Mouse (Mus musculus): Measurements from ENCODE around the gene Wdr70. TPM values are rescaled to one million over a fixed set of nuclear protein-coding genes. Genes with fewer than 3 reads are reported as not detected.

The Wdr70 gene
- polyA plus RNA-seq, 1 experiment from 2014 or later, result 71.0 TPM

DNA sequence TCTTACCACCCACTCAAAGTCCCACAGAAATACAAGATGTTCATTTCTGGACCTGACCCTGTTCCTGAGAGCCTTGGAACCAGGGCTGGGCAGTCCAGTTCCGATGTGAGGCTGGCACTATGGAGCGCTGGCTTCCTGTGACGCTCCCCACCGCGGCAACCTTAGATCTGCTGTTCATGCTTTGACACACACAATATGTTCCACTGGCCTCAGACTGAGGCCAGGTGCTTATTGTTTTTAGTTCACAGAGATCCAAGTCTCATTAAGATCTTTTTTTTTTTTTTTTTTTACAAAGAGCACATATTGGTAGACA, 209.7 kb downstream of the Wdr70 start:
- H3K36me3 ChIP-seq (ENCODE audit: control insufficient read depth, insufficient read depth), result no peaks in the 10 kb centered on the region
- no peaks in the 10 kb centered on the region for H3K27me3 ChIP-seq (replicated peaks; ENCODE audit: control insufficient read depth, insufficient read depth, low read length)
- no peak overlapping the region for H3K4me3 ChIP-seq (replicated peaks; ENCODE audit: low read length)
- no peak for ATAC-seq
- WGBS, result 69% methylated on average over 5 of the region's 5 CpGs
- H3K4me2 ChIP-seq (ENCODE audit: low read length), result no peak overlapping the region
- H3K27ac ChIP-seq (ENCODE audit: low read length), result no peak overlapping the region
- H3K9ac ChIP-seq (replicated peaks; ENCODE audit: low read depth, low read length), result no peak overlapping the region
- H3K4me1 ChIP-seq (replicated peaks; ENCODE audit: control insufficient read depth, insufficient read depth, low read length), result no peaks in the 10 kb centered on the region
- H3K9me3 ChIP-seq (ENCODE audit: control insufficient read depth, low read length), result no peaks in the 10 kb centered on the region

DNA sequence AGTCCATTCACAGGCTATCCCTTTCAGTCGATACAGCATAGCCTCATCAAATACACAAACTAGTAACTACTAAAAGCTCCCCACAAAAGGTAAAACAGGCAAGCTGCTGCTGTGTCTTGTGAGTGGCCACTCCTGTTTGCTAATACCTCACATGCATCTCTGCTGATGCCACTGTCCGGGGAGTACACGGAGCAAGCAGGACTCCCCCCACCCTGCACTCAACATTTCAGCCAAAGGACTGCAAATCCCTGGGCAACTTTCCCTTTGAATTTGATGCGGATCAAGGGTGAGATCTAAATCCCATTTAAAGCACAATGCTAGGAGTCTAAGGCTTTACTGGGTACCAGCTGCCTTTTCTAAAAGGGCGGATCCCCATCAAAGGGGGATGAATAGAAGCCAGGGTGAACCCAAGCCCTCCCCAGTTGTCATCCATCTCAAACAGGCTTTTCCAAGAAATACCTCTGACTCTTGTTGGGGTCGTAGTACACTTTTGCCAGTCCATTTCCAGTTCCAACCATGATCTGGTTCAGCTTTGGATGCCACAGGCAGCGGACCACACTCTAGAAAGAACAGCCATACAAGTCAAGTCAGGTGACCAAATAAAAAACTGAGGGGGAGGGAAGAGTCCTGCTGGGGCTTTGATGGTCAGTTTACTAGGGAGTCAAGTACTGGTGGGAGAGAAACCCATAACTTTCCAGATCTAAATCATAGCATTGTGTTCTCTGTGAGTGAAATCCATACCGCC, 210.2 kb downstream of the Wdr70 start:
- Histone ChIP-seq H3K27ac (ENCODE audit: low read length) (no peak overlapping the region), H3K27me3 (replicated peaks; ENCODE audit: control insufficient read depth, insufficient read depth, low read length) (no peaks in the 10 kb centered on the region), H3K9ac (replicated peaks; ENCODE audit: low read depth, low read length) (no peak overlapping the region), H3K9me3 (ENCODE audit: control insufficient read depth, low read length) (no peaks in the 10 kb centered on the region), H3K36me3 (ENCODE audit: control insufficient read depth, insufficient read depth) (peaks cover 3% of the 10 kb centered on the region), H3K4me1 (replicated peaks; ENCODE audit: control insufficient read depth, insufficient read depth, low read length) (no peaks in the 10 kb centered on the region), H3K4me3 (replicated peaks; ENCODE audit: low read length) (no peak overlapping the region), H3K4me2 (ENCODE audit: low read length) (no peak overlapping the region)
- ATAC-seq, result no peak
- 48% methylated on average over 8 of the region's 8 CpGs for WGBS

- Histone ChIP-seq H3K4me2 (ENCODE audit: low read length) (no peak overlapping the region), H3K36me3 (ENCODE audit: control insufficient read depth, insufficient read depth) (peaks cover 5% of the 10 kb centered on the region), H3K4me1 (replicated peaks; ENCODE audit: control insufficient read depth, insufficient read depth, low read length) (no peaks in the 10 kb centered on the region), H3K4me3 (replicated peaks; ENCODE audit: low read length) (no peak overlapping the region), H3K9me3 (ENCODE audit: control insufficient read depth, low read length) (no peaks in the 10 kb centered on the region), H3K9ac (replicated peaks; ENCODE audit: low read depth, low read length) (no peak overlapping the region), H3K27me3 (replicated peaks; ENCODE audit: control insufficient read depth, insufficient read depth, low read length) (no peaks in the 10 kb centered on the region), H3K27ac (ENCODE audit: low read length) (no peak overlapping the region)
- no peak for ATAC-seq
- 91% methylated on average over 8 of the region's 8 CpGs for WGBS
Observed at GRCm38 (mm10) chr15:7886591-7886990, 212.4 kb downstream of the Wdr70 start.

- H3K9me3 ChIP-seq (ENCODE audit: control insufficient read depth, low read length), result no peaks in the 10 kb centered on the region
- no peak for ATAC-seq
- H3K27me3 ChIP-seq (replicated peaks; ENCODE audit: control insufficient read depth, insufficient read depth, low read length), result no peaks in the 10 kb centered on the region
- H3K36me3 ChIP-seq (ENCODE audit: control insufficient read depth, insufficient read depth), result peaks cover 5% of the 10 kb centered on the region
- H3K4me3 ChIP-seq (replicated peaks; ENCODE audit: low read length), result no peak overlapping the region
- 70% methylated on average over 10 of the region's 10 CpGs for WGBS
- H3K4me1 ChIP-seq (replicated peaks; ENCODE audit: control insufficient read depth, insufficient read depth, low read length), result no peaks in the 10 kb centered on the region
- no peak overlapping the region for H3K27ac ChIP-seq (ENCODE audit: low read length)
- H3K4me2 ChIP-seq (ENCODE audit: low read length), result no peak overlapping the region
- no peak overlapping the region for H3K9ac ChIP-seq (replicated peaks; ENCODE audit: low read depth, low read length)
Observed at GRCm38 (mm10) chr15:7885106-7885505, 213.9 kb downstream of the Wdr70 start.

DNA sequence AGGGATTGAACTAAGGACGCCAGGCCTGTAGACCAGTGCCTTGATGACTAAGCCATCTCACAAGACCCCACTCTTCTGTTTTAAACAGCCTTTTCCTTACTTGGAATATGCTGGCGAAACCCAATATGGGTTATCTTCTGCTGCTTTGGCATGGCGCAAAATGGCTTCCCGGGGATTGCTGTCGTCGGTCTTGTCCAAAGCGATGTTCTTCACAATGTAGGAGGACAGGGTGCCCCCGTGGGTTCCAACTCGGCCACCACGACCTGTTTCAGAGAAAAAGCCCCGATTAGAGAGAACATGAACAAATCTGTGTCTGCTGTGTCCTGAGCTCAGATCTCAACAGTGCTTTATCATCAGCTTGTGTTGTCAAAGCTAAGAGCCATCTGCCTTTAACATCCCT, 214.8 kb downstream of the Wdr70 start:
- ATAC-seq, result no peak
- no peak overlapping the region for H3K4me2 ChIP-seq (ENCODE audit: low read length)
- no peaks in the 10 kb centered on the region for H3K4me1 ChIP-seq (replicated peaks; ENCODE audit: control insufficient read depth, insufficient read depth, low read length)
- no peak overlapping the region for H3K27ac ChIP-seq (ENCODE audit: low read length)
- WGBS, result 95% methylated on average over 11 of the region's 11 CpGs
- no peaks in the 10 kb centered on the region for H3K9me3 ChIP-seq (ENCODE audit: control insufficient read depth, low read length)
- H3K4me3 ChIP-seq (replicated peaks; ENCODE audit: low read length), result no peak overlapping the region
- H3K36me3 ChIP-seq (ENCODE audit: control insufficient read depth, insufficient read depth), result peaks cover 5% of the 10 kb centered on the region
- no peaks in the 10 kb centered on the region for H3K27me3 ChIP-seq (replicated peaks; ENCODE audit: control insufficient read depth, insufficient read depth, low read length)
- no peak overlapping the region for H3K9ac ChIP-seq (replicated peaks; ENCODE audit: low read depth, low read length)

GRCm38 (mm10) chr15:7879956-7880355, 219.1 kb downstream of the Wdr70 start:
- H3K9me3 ChIP-seq (ENCODE audit: control insufficient read depth, low read length), result no peaks in the 10 kb centered on the region
- H3K27ac ChIP-seq (ENCODE audit: low read length), result no peak overlapping the region
- H3K4me3 ChIP-seq (replicated peaks; ENCODE audit: low read length), result no peak overlapping the region
- no peak for ATAC-seq
- no peaks in the 10 kb centered on the region for H3K27me3 ChIP-seq (replicated peaks; ENCODE audit: control insufficient read depth, insufficient read depth, low read length)
- WGBS, result 70% methylated on average over 7 of the region's 7 CpGs
- H3K4me2 ChIP-seq (ENCODE audit: low read length), result no peak overlapping the region
- no peak overlapping the region for H3K9ac ChIP-seq (replicated peaks; ENCODE audit: low read depth, low read length)
- H3K36me3 ChIP-seq (ENCODE audit: control insufficient read depth, insufficient read depth), result peaks cover 5% of the 10 kb centered on the region
- no peaks in the 10 kb centered on the region for H3K4me1 ChIP-seq (replicated peaks; ENCODE audit: control insufficient read depth, insufficient read depth, low read length)

GRCm38 (mm10) chr15:7878861-7879260, 220.1 kb downstream of the Wdr70 start:
- no peak for ATAC-seq
- Histone ChIP-seq H3K36me3 (ENCODE audit: control insufficient read depth, insufficient read depth) (peaks cover 3% of the 10 kb centered on the region; the same call in 1 of the 2 replicates), H3K27ac (ENCODE audit: low read length) (no peak overlapping the region), H3K4me2 (ENCODE audit: low read length) (no peak overlapping the region), H3K4me1 (replicated peaks; ENCODE audit: control insufficient read depth, insufficient read depth, low read length) (no peaks in the 10 kb centered on the region), H3K9ac (replicated peaks; ENCODE audit: low read depth, low read length) (no peak overlapping the region), H3K9me3 (ENCODE audit: control insufficient read depth, low read length) (no peaks in the 10 kb centered on the region), H3K4me3 (replicated peaks; ENCODE audit: low read length) (no peak overlapping the region), H3K27me3 (replicated peaks; ENCODE audit: control insufficient read depth, insufficient read depth, low read length) (no peaks in the 10 kb centered on the region)
- 89% methylated on average over 10 of the region's 10 CpGs for WGBS

DNA sequence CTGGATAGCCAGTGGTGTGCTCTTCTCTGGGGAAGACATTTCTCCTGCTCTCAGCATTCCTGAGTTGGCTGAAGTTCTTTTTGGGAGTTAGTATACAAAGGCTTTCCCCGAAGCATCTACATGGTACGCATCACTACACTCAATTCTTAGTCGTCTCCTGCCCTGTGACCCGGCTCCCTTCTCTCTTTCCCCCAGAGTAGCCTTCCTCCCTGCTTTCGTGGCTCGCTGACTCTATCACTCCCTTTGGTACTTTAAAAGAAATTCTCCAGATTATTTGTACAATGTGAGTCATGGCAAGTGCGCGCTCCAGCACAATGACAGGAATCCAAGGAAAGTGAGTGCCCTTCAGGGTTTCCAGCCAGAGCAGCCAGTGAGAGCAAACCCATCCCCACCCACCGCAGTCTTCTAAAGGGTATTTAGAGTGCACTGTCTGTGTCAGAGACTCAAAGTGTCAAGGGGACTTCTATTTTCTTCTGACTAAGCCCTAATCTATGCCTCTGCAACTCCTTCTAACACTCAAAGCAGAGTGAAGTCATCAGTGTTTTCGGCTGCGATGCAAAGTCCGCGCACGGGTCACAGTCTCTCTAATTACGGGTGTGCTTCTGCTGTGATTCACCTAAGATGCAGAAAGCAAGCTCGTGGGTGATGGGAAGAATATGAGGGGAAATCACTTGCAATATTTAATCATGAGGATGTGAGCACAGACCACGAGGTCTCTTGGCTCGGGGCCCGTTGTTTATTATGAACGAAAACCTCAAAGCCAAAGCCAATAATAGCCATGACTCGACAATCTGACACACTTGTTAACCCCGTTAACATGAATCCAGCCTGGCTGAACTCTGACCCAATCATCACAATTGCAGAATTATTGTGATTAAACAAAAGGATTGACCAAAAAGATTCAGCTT, 221.2 kb downstream of the Wdr70 start:
- H3K4me3 ChIP-seq (replicated peaks; ENCODE audit: low read length), result no peak overlapping the region
- no peak overlapping the region for H3K27ac ChIP-seq (ENCODE audit: low read length)
- H3K4me1 ChIP-seq (replicated peaks; ENCODE audit: control insufficient read depth, insufficient read depth, low read length), result no peaks in the 10 kb centered on the region
- ATAC-seq, result no peak
- no peaks in the 10 kb centered on the region for H3K27me3 ChIP-seq (replicated peaks; ENCODE audit: control insufficient read depth, insufficient read depth, low read length)
- H3K36me3 ChIP-seq (ENCODE audit: control insufficient read depth, insufficient read depth), result 0 out of 2 replicates have a peak, but pooled peaks cover under 1% of the 10 kb centered on the region
- 58% methylated on average over 22 of the region's 22 CpGs for WGBS
- no peak overlapping the region for H3K9ac ChIP-seq (replicated peaks; ENCODE audit: low read depth, low read length)
- no peaks in the 10 kb centered on the region for H3K9me3 ChIP-seq (ENCODE audit: control insufficient read depth, low read length)
- H3K4me2 ChIP-seq (ENCODE audit: low read length), result no peak overlapping the region

GRCm38 (mm10) chr15:7875879-7876278, 223.1 kb downstream of the Wdr70 start:
- no peak for ATAC-seq
- no peak overlapping the region for H3K4me2 ChIP-seq (ENCODE audit: low read length)
- H3K4me1 ChIP-seq (replicated peaks; ENCODE audit: control insufficient read depth, insufficient read depth, low read length), result no peaks in the 10 kb centered on the region
- no peaks in the 10 kb centered on the region for H3K36me3 ChIP-seq (ENCODE audit: control insufficient read depth, insufficient read depth)
- H3K27me3 ChIP-seq (replicated peaks; ENCODE audit: control insufficient read depth, insufficient read depth, low read length), result no peaks in the 10 kb centered on the region
- no peak overlapping the region for H3K4me3 ChIP-seq (replicated peaks; ENCODE audit: low read length)
- H3K9me3 ChIP-seq (ENCODE audit: control insufficient read depth, low read length), result no peaks in the 10 kb centered on the region
- H3K27ac ChIP-seq (ENCODE audit: low read length), result no peak overlapping the region
- 68% methylated on average over 6 of the region's 6 CpGs for WGBS
- H3K9ac ChIP-seq (replicated peaks; ENCODE audit: low read depth, low read length), result no peak overlapping the region
